Mouse (Mus musculus): Measurements from ENCODE around the gene Atp6v0d1.

Atp6v0d1 gene

DNA sequence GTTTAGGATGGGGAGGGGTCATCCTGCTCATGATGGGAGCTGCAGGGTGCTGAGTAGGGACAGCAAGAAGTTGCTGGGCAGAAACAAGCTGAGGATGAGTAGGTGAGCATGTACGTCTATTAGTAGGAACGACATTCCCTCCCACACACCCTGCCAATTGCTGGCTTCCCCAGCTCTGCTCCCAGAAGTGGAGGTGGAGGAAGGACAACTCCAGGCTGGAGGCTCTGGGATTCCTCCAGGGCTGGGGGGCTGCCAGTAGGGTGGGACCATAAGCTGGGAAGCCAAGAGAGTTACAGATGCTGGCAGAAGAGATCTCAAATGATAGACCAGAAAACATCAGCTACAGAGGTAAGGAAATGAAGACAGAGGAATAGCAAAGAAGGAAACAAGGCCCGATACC lies 29.3 kb downstream of the Atp6v0d1 start:
- DNase-seq = no peak

- DNase-seq = peak; percentile 74
Measured at GRCm38 (mm10) chr8:105533892-105534329, 31.9 kb downstream of the Atp6v0d1 start.

DNA sequence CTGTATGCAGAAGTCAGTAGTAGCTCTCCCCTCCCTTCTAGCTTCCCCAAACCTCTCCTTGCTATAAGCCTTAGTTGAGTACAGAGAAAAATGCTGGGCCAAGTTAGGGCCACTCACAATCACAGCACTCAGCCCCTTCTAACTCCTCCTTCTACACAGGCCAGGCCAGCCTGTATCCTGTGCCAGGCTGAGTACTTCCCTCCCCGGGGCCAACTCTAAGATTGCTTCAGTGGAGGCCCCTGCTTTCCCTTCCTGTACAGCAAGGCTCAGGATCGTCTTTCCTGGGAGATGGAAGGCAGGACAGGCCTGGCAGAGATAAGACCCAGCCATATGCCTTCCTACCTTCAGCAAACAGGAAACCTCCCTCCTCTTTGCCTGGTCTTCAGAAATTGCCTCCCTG lies 32.4 kb downstream of the Atp6v0d1 start:
- no peak for DNase-seq

- peak; percentile 55 for DNase-seq
Measured at GRCm38 (mm10) chr8:105531774-105532173, 34.1 kb downstream of the Atp6v0d1 start.

- DNase-seq = peak; percentile 53
Measured at GRCm38 (mm10) chr8:105529271-105529670, 36.6 kb downstream of the Atp6v0d1 start.

DNA sequence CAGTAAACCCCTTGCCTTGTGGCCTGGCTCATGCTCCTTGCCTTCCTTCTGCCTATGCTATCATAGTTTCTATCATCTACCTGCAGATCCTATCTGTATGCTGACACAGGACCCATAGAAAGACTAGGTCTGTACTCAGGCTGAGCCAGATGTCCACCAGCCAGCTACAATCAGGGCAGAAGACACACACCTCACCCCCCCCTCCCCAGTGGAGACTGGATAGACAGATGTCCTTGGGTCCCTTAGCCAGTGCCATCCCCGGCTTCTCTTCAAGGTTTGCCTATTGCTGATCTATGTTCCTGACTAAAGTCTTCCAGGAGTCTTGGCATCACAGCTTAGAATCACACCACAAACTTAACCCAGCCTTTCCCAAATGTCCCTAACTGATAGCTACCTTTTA lies 37.6 kb downstream of the Atp6v0d1 start:
- DNase-seq = no peak

DNA sequence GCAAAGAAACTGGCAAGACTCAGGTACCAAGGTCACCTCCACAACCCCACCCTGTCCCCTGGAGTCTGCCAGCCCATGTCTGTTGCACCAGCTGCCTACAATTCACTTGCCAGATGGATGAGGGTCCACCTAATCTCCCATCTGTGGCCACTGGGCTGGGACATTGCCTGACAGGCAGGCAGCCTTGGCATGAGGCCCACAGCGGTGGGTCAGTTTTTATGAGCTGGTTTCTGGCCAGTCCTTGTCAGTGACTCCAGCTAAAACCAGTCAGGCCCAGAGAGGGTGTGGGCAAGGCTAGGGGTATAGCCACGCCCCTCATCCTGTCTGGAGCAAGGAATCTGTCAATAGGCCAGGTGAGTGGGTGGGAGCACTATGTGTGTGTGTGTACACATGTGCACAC lies 38.7 kb downstream of the Atp6v0d1 start:
- peak; percentile 78 for DNase-seq

- DNase-seq = no peak
Measured at GRCm38 (mm10) chr8:105522890-105523289, 43.0 kb downstream of the Atp6v0d1 start.

GRCm38 (mm10) chr8:105521995-105522769 lies 43.7 kb downstream of the Atp6v0d1 start:
- no peak for DNase-seq

DNA sequence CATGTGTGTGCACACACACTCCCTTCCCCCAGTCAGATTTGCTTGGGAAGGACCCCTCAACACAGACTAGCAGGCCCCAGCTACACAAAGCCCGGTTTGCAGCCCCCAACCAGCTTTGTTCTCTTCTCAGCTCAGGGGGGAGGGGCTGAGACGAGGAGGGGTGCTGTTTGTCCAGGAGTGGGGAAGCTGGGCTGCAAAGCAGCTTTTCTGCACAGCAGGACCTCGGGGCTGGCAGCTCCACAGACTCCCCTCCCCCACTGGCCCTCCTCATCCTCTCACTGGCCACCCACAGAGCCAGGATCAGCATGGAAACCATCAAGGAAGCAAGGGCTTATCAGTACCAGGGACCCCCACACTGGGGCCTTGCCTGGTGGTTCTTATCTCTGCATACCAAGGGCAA lies 44.8 kb downstream of the Atp6v0d1 start:
- no peak for DNase-seq

- DNase-seq = no peak
Measured at GRCm38 (mm10) chr8:105520521-105520920, 45.3 kb downstream of the Atp6v0d1 start.

- no peak for DNase-seq
Measured at GRCm38 (mm10) chr8:105519591-105519990, 46.3 kb downstream of the Atp6v0d1 start.

DNA sequence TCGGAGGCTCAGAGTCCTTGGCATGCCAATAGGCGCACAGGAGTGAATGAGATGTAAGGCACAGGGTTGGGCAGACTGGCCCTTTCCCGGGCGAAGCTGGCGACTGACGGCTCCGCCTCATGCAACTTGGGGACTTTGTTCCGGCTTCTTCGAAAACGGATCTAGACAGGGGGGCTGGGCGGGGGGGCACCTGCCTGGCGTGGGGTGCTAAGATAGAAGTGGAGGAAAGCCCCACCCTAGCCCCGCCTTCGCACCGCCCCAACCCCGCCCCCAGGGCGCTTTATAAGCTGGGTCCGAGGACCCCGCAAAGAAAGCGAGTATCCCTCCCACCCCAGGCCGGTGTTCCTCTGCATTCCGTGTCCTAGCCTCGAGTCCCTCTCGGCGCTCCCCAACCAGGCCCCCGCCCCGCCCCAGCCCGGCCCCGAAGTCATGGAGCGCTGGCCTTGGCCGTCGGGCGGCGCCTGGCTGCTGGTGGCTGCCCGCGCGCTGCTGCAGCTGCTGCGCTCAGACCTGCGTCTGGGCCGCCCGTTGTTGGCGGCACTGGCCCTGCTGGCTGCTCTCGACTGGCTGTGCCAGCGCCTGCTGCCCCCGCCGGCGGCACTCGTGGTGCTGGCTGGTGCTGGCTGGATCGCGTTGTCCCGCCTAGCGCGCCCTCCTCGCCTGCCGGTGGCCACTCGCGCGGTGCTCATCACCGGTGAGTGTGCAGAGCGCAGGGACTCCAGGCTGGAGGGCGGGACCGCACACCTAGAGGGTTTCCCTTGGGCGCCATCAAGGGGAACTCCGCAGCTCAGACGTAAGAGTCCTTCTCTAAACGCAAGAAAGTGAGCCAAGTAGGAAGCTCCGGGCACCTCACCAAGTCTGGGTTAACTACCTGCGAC lies 47.2 kb downstream of the Atp6v0d1 start, which contains the start of gene Hsd11b2:
Hsd11b2 (plus strand) TSS at position 320 of the 878 bp plus-strand sequence.
- peak; percentile 45 for DNase-seq

GRCm38 (mm10) chr8:105517346-105517745 lies 48.5 kb downstream of the Atp6v0d1 start:
- no peak for DNase-seq

- DNase-seq = peak; percentile 85
Measured at GRCm38 (mm10) chr8:105516018-105516645, 49.7 kb downstream of the Atp6v0d1 start.

GRCm38 (mm10) chr8:105514656-105515055 lies 51.2 kb downstream of the Atp6v0d1 start:
- DNase-seq = no peak

- DNase-seq = no peak
Measured at GRCm38 (mm10) chr8:105514194-105514593, 51.7 kb downstream of the Atp6v0d1 start.

DNA sequence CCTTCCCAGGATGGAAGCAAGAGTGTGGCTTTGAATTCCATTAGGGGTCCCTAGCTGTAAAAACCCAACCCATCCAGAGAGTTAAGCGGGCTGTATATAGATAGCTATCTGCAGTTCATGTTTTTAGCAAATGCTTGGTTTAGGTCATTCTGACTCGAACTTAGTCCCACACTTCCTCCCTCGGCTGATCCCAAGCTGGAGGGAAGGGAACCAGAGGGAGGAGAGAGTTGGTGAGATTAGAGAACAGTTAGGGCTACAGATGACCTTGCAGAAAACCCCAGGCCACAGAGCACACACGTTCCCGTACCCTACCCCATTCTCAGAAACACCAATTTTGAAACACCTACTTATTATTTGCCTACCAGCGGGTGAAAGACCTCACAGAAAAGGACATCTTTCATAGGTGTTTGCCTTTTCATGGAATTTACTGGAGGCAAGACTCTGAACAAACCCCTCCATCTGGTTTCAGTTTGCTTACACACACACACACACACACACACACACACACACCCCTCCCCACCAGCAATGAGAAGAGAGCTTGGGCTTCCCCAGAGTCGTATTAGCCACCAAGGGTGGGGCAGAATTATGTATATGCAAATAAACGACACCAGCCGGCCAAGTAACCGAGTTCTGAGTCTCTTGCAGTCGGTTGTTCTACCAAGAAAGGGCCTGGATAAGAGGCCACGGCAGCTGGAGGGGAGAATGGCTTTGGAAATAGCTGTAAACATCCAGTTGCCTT lies 55.7 kb downstream of the Atp6v0d1 start:
- DNase-seq = no peak

DNA sequence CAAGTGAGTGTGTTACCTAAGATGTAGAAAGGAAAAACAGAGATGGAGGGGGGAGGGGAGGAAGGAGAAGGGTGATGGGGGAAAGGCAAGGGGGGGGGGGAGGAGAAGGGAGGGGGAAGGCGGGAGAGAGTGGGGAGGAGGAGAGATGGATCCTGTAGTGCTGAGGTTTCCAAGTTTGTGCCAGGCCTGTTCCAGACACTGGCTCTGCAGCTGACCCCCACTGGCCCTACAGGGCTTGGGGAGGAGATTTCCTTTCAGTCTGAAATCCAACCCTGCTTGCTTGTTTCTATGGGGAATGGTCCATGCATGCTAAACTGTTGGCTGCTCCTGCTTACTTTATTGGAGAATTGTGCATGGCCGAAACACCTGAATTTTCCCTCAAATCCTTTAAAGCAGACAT lies 57.1 kb downstream of the Atp6v0d1 start:
- DNase-seq = no peak

GRCm38 (mm10) chr8:105506977-105507376 lies 58.9 kb downstream of the Atp6v0d1 start:
- no peak for DNase-seq

DNA sequence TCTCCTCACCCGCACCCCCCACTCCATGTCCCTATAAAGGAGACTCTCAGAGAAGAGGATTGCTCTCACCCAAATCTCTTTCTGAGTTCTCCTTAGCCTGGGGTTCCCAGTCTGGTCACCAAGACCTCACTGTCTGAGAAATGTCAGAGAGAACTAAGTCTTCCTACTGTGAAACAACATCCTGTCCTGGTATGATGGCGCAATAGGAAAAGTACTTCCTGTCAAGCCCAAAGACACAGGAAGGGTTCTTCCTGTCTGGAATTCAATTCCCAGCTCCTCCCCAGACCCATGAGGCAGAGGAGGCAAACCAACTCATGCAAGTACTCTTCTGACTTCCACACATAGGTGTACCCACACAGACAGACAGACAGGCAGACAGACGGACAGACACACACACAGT lies 61.2 kb downstream of the Atp6v0d1 start:
- peak; percentile 50 for DNase-seq

DNA sequence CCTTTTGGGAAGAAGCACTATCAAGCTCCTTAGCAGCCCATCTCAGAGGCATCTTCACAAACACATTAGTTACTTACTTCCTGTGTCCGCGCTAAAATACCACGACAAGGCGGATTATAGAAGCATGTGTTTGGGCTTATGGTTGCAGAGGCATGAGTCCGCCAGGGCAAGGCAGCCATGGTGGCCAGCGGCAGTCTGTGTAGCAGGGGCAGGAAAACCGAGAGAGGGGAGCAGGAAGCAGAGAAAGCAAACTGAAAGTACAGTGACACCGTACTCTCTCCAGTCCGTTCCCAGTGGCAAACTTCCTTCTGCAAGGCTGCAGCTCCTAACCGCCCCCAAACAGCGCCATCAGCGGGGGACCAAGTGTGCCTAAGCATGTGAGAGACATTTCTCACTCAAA lies 66.1 kb downstream of the Atp6v0d1 start:
- DNase-seq = no peak
